Mouse (Mus musculus) limb, embryonic 14.5 days (tissue): Measurements from ENCODE around the gene Prdm15. TPM values are rescaled to one million over a fixed set of nuclear protein-coding genes. Genes with fewer than 3 reads are reported as not detected.

Experiments
- ATAC-seq: fragments of 200-750 bp; cut with Nextera tagmentation; 2 replicates; pipeline ENCODE4 v1.8.0; 2017; ENCODE audit warnings: low read depth, moderate number of reproducible peaks, moderate TSS enrichment; ENCODE audit not compliant: low FRiP score
- DNase-seq: peaks from one replicate; pipeline ENCODE4 v3.0.0-alpha.2; 2015; ENCODE audit warnings: low spot score
- H3K27ac ChIP-seq: fragments of 300-500 bp; sonication (generic); replicated peaks from 2 replicates; pipeline ENCODE4 v1.5.1; 2014; ENCODE audit warnings: low read depth, mild to moderate bottlenecking, low read length, moderate library complexity, mixed read lengths
- H3K27me3 ChIP-seq: fragments of 300-500 bp; sonication (generic); 2 replicates; pipeline ENCODE4 v1.6.1; 2014; ENCODE audit warnings: low read length, mixed read lengths; ENCODE audit not compliant: control insufficient read depth, insufficient read depth
- H3K36me3 ChIP-seq: fragments of 300-500 bp; sonication (generic); 2 replicates; pipeline ENCODE4 v1.6.1; 2014; ENCODE audit warnings: mild to moderate bottlenecking, low read length, moderate library complexity, mixed read lengths; ENCODE audit not compliant: control insufficient read depth, insufficient read depth
- H3K4me1 ChIP-seq: fragments of 300-500 bp; sonication (generic); 2 replicates; pipeline ENCODE4 v1.6.1; 2014; ENCODE audit warnings: antibody characterized with exemption, low read length, mixed read lengths; ENCODE audit not compliant: control insufficient read depth, insufficient read depth
- H3K4me2 ChIP-seq: fragments of 300-500 bp; sonication (generic); replicated peaks from 2 replicates; pipeline ENCODE4 v1.6.1; 2014; ENCODE audit warnings: low read depth, mild to moderate bottlenecking, low read length, moderate library complexity; ENCODE audit not compliant: severe bottlenecking
- H3K4me3 ChIP-seq: fragments of 300-500 bp; sonication (generic); replicated peaks from 2 replicates; pipeline ENCODE4 v1.5.1; 2014; ENCODE audit warnings: low read length
- H3K9ac ChIP-seq: fragments of 300-500 bp; sonication (generic); 2 replicates; pipeline ENCODE4 v1.6.1; 2014; ENCODE audit warnings: mild to moderate bottlenecking, low read depth, low read length, moderate library complexity; ENCODE audit not compliant: severe bottlenecking
- H3K9me3 ChIP-seq: fragments of 300-500 bp; sonication (generic); 2 replicates; pipeline ENCODE4 v1.6.1; 2016; ENCODE audit warnings: low read length; ENCODE audit not compliant: control insufficient read depth
- POLR2A ChIP-seq: fragments of 200-500 bp; IDR thresholded peaks from 2 replicates; pipeline ENCODE4 v1.8.0; 2012; ENCODE audit warnings: inconsistent platforms, mild to moderate bottlenecking, moderate library complexity, borderline replicate concordance; ENCODE audit not compliant: insufficient read depth, insufficient read length; ENCODE audit errors: extremely low read depth
- WGBS: fragments of 180-500 bp; shearing (Covaris S2); extraction: QIAGEN DNeasy Blood & Tissue Kit; methylation state at CpG from one replicate; pipeline ENCODE4 v1.1.7; 2014; 5-methylcytosine and 5-hydroxymethylcytosine counted together
- polyA plus RNA-seq, 2 experiments: library from polyadenylated mRNA; depleted of rRNA in 1 of 2; stranded (reverse) in 1 of 2; unstranded in 1 of 2; fragments of >200 nt; fragmentation: Nextera tagmentation in 1 of 2; extraction: Ambion mirVana in 1 of 2; gene quantifications; 2 replicates each; pipeline versions ENCODE4 v1.2.1 to v1.2.3; 2012 to 2014

Gene Prdm15
- polyA plus RNA-seq, 2 experiments: 9.7 to 19.5 TPM

DNA sequence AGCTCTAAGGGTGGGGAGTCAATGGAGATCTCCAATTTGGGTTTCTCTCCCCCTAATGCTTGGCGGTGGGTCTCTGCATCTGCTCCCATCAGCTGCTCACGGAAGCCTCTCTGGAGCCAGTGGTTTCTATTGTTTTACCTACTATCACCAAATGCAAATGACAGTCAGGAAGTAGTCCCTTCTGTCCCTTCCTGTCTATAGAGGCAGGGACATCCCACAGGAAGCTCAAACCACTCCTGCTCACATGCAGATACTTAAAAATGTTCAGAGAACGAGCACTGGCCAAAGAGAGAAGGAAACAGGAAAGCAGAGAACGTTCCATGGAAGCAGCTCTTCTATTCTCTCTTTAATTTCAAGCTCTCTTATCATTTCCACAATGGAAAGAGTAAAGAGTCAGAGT is 32.1 kb downstream of the Prdm15 start:
- H3K27ac ChIP-seq: no peak overlapping the region
- no peak for DNase-seq
- H3K4me1 ChIP-seq: no peaks in the 10 kb centered on the region
- ATAC-seq: no peak
- H3K9ac ChIP-seq: no peak overlapping the region
- H3K9me3 ChIP-seq: no peaks in the 10 kb centered on the region
- TF ChIP-seq POLR2A: no peak
- no peak overlapping the region for H3K4me3 ChIP-seq
- no peaks in the 10 kb centered on the region for H3K27me3 ChIP-seq
- H3K36me3 ChIP-seq: peaks cover 81% of the 10 kb centered on the region
- H3K4me2 ChIP-seq: no peak overlapping the region
- WGBS: 85% methylated on average over 4 of the region's 4 CpGs

DNA sequence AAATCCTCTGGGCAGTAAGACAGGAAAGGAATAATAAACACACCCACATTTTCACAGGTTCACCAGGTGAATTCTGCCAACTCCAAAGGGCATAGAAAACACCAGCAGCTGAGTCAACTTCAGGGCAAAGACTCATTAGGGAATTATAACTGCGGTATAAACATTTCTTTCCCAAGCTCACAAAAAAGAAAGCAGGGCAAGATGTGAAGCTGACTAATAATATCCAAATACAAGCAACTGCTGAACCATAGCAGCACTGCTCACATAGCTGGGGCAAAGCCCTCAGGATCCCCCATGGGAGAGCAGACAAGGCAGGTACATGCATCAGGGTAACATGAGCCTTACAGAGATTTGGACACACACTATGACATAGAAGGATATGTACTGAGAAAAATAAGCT is 34.2 kb downstream of the Prdm15 start:
- H3K4me1 ChIP-seq: no peaks in the 10 kb centered on the region
- no peak overlapping the region for H3K27ac ChIP-seq
- no peak for DNase-seq
- 78% methylated on average over 1 of the region's 1 CpGs for WGBS
- H3K27me3 ChIP-seq: no peaks in the 10 kb centered on the region
- peaks cover 88% of the 10 kb centered on the region for H3K36me3 ChIP-seq
- no peak overlapping the region for H3K4me3 ChIP-seq
- H3K9ac ChIP-seq: no peak overlapping the region
- no peak for TF ChIP-seq POLR2A
- no peaks in the 10 kb centered on the region for H3K9me3 ChIP-seq
- no peak for ATAC-seq
- no peak overlapping the region for H3K4me2 ChIP-seq

DNA sequence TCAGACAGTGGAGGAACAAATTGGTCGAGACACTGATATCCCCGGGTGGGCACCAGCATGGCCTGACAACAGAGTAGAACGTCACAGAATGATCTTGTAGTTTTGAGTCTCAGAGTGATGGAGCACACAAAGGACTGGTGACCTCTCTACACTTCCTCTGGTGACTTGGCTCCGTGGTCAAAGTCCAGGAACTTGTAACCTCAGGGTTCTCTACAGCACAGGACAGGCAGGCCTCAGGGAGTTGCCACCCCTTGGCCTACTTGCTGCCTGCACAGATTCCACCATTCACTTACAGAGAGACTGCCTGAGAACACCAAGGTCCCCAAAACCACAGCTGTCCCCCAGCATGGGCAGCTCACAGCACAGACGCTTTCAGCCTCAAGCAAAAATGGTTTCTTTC is 36.4 kb downstream of the Prdm15 start:
- H3K36me3 ChIP-seq: peaks cover 96% of the 10 kb centered on the region
- ATAC-seq (no peak), DNase-seq (no peak)
- no peaks in the 10 kb centered on the region for H3K27me3 ChIP-seq
- no peak overlapping the region for H3K4me3 ChIP-seq
- TF ChIP-seq POLR2A: no peak
- no peak overlapping the region for H3K9ac ChIP-seq
- H3K4me1 ChIP-seq: no peaks in the 10 kb centered on the region
- 89% methylated on average over 5 of the region's 5 CpGs for WGBS
- H3K9me3 ChIP-seq: no peaks in the 10 kb centered on the region
- no peak overlapping the region for H3K27ac ChIP-seq
- no peak overlapping the region for H3K4me2 ChIP-seq

DNA sequence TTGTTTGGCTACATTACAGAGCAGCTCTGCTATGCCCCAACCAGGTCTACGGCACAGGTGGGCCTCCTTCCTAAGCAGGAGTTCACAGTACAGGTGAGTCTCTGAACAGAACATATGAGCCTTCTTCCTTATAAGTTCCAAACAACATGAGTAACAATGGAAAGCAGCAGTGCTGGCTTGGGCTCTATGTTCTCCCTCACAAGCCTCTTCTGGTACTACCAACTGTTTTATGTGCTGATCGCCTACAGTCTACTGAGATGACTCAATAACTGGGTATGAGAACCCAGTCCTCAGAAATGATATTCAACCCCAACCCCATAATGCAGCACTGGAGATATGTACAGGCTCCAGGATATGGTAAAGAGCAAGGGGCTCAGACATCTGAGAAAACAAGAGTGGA is 37.6 kb downstream of the Prdm15 start:
- H3K36me3 ChIP-seq: peaks cover 96% of the 10 kb centered on the region
- no peak for TF ChIP-seq POLR2A

DNA sequence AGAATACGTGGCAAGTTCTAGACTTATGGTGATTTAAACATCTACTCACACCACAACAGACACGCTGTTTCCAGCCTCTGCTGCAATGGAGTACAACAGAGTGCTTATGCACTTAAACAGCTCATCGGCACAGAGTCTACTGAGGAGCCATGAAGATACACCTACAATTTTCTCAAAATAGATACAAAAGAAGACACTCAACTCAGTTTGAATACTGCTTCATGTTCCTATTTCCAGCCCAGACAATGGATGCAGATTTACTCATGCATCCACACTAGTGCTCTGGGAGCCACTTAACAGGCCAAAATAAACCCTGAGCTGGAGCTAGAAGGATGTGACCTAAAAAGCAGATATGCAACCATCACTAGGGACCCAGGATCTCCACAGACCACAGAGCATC is 42.8 kb downstream of the Prdm15 start:
- Histone ChIP-seq H3K27ac (no peak overlapping the region), H3K4me2 (no peak overlapping the region), H3K9me3 (no peaks in the 10 kb centered on the region), H3K36me3 (peaks cover 90% of the 10 kb centered on the region), H3K27me3 (no peaks in the 10 kb centered on the region), H3K4me3 (no peak overlapping the region), H3K9ac (no peak overlapping the region), H3K4me1 (no peaks in the 10 kb centered on the region)
- no peak for TF ChIP-seq POLR2A
- WGBS: 94% methylated on average over 3 of the region's 3 CpGs
- DNase-seq (no peak), ATAC-seq (no peak)

More for the DNA sequence above, 37.6 kb downstream of the Prdm15 start:
- Histone ChIP-seq H3K4me2 (no peak overlapping the region), H3K9ac (no peak overlapping the region), H3K4me1 (no peaks in the 10 kb centered on the region), H3K27ac (no peak overlapping the region), H3K4me3 (no peak overlapping the region), H3K27me3 (no peaks in the 10 kb centered on the region), H3K9me3 (no peaks in the 10 kb centered on the region)
- WGBS: 98% methylated on average over 2 of the region's 2 CpGs
- DNase-seq: no peak
- no peak for ATAC-seq

DNA sequence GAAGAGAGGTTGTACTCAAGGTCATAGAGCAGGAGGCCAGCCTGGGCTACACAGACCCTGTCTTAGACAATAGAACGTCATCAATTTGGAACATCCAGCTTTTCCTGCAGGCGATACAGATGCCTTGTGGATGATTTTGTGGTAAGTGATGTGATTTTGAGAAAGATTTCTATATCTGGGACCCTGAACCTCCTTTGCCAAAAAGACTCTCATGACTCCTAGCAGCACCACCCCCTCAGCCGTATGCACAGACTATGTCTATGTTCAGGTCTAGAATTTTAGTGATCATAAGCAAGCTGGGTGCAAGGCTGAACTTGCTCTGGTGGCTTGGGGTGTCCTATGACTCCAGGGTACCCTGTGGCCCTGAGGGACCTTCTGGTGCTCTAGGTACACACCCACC is 46.0 kb downstream of the Prdm15 start:
- TF ChIP-seq POLR2A: no peak
- no peak for DNase-seq
- Histone ChIP-seq H3K4me3 (no peak overlapping the region), H3K9me3 (no peaks in the 10 kb centered on the region), H3K4me1 (no peaks in the 10 kb centered on the region), H3K27ac (no peak overlapping the region), H3K4me2 (no peak overlapping the region), H3K27me3 (no peaks in the 10 kb centered on the region), H3K36me3 (peaks cover 81% of the 10 kb centered on the region), H3K9ac (no peak overlapping the region)
- WGBS: 86% methylated on average over 3 of the region's 3 CpGs
- no peak for ATAC-seq
